In genomic region chr13:3696977-3697735, GRCm38 (mm10) we compare ENCODE assay signal across 22 mouse cellular contexts.
DNase-seq lines count a peak whose midpoint lies in the region; ATAC-seq lines count a peak whose summit lies in the region.
"Had no signal": no experiment of that assay in that cellular context is flagged by ENCODE, and none has a peak within 500 bp of the region (broad histone marks: within the 10 kb centered on the region; RNA-seq: fewer than 3 reads in every experiment).

No protein-coding gene starts in this region.

- H3K9ac ChIP-seq in lung, embryonic 16.5 days (ENCODE audit: low read length), result no peak overlapping the region
- no peak overlapping the region for H3K9ac ChIP-seq in embryonic facial prominence, embryonic 12.5 days
- H3K9ac ChIP-seq: heart, embryonic 13.5 days; hindbrain, embryonic 12.5 days; liver, embryonic 14.5 days; lung, embryonic 14.5 days had no signal

- no peaks in the 10 kb centered on the region for H3K36me3 ChIP-seq in lung, embryonic 16.5 days (ENCODE audit: control insufficient read depth, insufficient read depth, low read length)
- H3K36me3 ChIP-seq in embryonic facial prominence, embryonic 12.5 days, result no peaks in the 10 kb centered on the region
- H3K36me3 ChIP-seq: heart, embryonic 13.5 days; hindbrain, embryonic 12.5 days had no signal

- DNase-seq in heart, adult 11 months, result peak; percentile 60
- no peak for DNase-seq in heart, postnatal 36 days
- no peak for DNase-seq in lung, postnatal 4 days
- peak; percentile 64 for DNase-seq in telencephalon, adult 2 months (ENCODE audit: low read depth, low spot score)
- DNase-seq in spleen, postnatal 4 days (ENCODE audit: low spot score in 2 of 2), result no peak
- DNase-seq: adrenal gland, adult 2 months; cerebellum, adult 11-12 months; cerebellum, postnatal 10 days; gastrocnemius, adult 2 months; heart, postnatal 14 days; kidney, adult 18-20 months; kidney, postnatal 14 days; layer of hippocampus, postnatal 36 days; lung, embryonic 14.5 days; lung, postnatal 36 days had no signal

- H3K4me2 ChIP-seq in lung, embryonic 16.5 days (ENCODE audit: low read depth, low read length), result no peak overlapping the region
- H3K4me2 ChIP-seq in embryonic facial prominence, embryonic 12.5 days (replicated peaks), result no peak overlapping the region
- H3K4me2 ChIP-seq: heart, embryonic 13.5 days; hindbrain, embryonic 12.5 days; lung, embryonic 14.5 days had no signal

- H3K4me1 ChIP-seq in lung, embryonic 16.5 days (replicated peaks; ENCODE audit: control insufficient read depth, insufficient read depth, low read length), result peaks cover 16% of the 10 kb centered on the region
- H3K4me1 ChIP-seq in embryonic facial prominence, embryonic 12.5 days, result peaks cover 29% of the 10 kb centered on the region

- H3K27me3 ChIP-seq in lung, embryonic 16.5 days (ENCODE audit: control insufficient read depth, insufficient read depth, low read depth, low read length), result no peaks in the 10 kb centered on the region
- no peaks in the 10 kb centered on the region for H3K27me3 ChIP-seq in embryonic facial prominence, embryonic 12.5 days
- H3K27me3 ChIP-seq: heart, embryonic 13.5 days; hindbrain, embryonic 12.5 days had no signal

- peak overlapping the region; percentile 46; the same call in 1 of the 2 replicates for H3K27ac ChIP-seq in lung, embryonic 16.5 days (ENCODE audit: low read length)
- peak overlapping the region; percentile 64 for H3K27ac ChIP-seq in embryonic facial prominence, embryonic 12.5 days
- H3K27ac ChIP-seq: gastrocnemius, adult 2 months; heart, embryonic 13.5 days; hindbrain, embryonic 12.5 days; liver, embryonic 14.5 days had no signal

- intact Hi-C loops in heart, postnatal 36 days (cut with DNase I), result no loop called here

- H3K4me3 ChIP-seq in lung, embryonic 16.5 days (ENCODE audit: low read length), result no peak overlapping the region
- H3K4me3 ChIP-seq in embryonic facial prominence, embryonic 12.5 days, result no peak overlapping the region
- H3K4me3 ChIP-seq: gastrocnemius, adult 2 months; heart, embryonic 13.5 days; hindbrain, embryonic 12.5 days had no signal

- H3K9me3 ChIP-seq in lung, embryonic 16.5 days (ENCODE audit: control insufficient read depth, low read length), result no peaks in the 10 kb centered on the region
- no peaks in the 10 kb centered on the region for H3K9me3 ChIP-seq in embryonic facial prominence, embryonic 12.5 days
- H3K9me3 ChIP-seq: heart, embryonic 13.5 days; hindbrain, embryonic 12.5 days had no signal

- ATAC-seq in lung, embryonic 16.5 days (ENCODE audit: low read depth), result no peak
- no peak for ATAC-seq in embryonic facial prominence, embryonic 12.5 days (ENCODE audit: insufficient number of reproducible peaks, insufficient read depth, low FRiP score, low TSS enrichment)
- ATAC-seq: forebrain, embryonic 16.5 days; midbrain, embryonic 16.5 days had no signal

- 64% methylated on average over 8 of the region's 8 CpGs for WGBS in lung, embryonic 16.5 days
- WGBS in embryonic facial prominence, embryonic 12.5 days, result 65% methylated on average over 8 of the region's 8 CpGs

Comparison
In these comparisons a context has a peak if more than half of its experiments do, and no peak if none do; other contexts are left out.
1. DNase-seq: peak in heart, adult 11 months (single experiment) and telencephalon, adult 2 months (single experiment); none in heart, postnatal 36 days (0 of 2), lung, postnatal 4 days (0 of 2) and spleen, postnatal 4 days (0 of 2).